Mouse (Mus musculus): ENCODE measurements around the gene Tgfb1i1.

DNA sequence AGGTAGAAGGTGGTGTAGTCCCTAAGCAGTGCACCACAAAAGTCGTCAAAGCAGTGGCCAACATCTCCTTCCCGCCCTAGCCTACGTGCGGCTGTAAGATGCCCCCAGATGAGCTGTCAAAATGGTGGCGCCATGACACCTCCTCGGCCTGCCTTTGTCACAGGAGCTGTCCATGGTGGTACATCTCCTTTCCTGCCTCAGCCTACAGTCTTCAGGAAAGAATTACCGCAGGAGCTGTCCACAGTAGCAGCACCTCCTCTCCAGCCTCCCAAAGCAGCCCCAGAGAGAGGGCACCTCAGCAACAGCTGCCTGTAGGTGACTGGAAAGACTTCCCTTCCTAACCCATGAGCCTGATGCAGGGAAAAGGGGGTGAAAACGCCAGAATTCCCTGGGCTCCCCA is 14.9 kb upstream of the Tgfb1i1 start:
- TF ChIP-seq POLR2A (IDR thresholded peaks at IDR 0.05; ENCODE audit: extremely low read depth, insufficient read depth, low read length): no peak
- TF ChIP-seq CTCF (IDR thresholded peaks at IDR 0.05; ENCODE audit: extremely low read depth, insufficient read depth, low read length): no peak

Measured in cortical plate, adult 2 months (tissue).